17 mouse cellular contexts compared by ENCODE assay signal in the genomic region with DNA sequence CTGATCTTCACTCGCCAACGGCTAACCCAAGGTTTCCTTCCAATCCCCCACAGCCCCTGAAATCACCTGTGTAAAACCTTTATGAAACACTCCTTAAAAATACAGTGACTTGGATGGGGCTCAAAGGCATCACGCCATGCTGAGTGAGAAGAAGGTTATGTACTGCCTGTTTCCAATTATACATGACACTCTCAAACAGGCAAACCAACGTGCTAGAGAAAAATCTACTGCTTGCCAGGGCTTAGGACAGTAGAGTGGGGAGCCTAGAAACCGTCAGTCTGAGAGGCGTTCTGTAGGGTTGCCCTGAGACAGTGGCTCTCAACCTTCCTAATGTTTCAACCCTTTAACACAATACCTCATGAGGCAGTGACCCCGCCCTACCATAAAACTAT. TPM values are rescaled to one million over a fixed set of nuclear protein-coding genes. Genes with fewer than 3 reads are reported as not detected.
"Had no signal": no experiment of that assay in that cellular context is flagged by ENCODE, and none has a peak within 500 bp of the region (broad histone marks: within the 10 kb centered on the region; RNA-seq: fewer than 3 reads in every experiment).

No protein-coding gene starts in this region.

- H3K4me1 ChIP-seq: lung, embryonic 15.5 days; megakaryocyte, embryonic 14.5 days; midbrain, embryonic 13.5 days; midbrain, embryonic 15.5 days; neural tube, embryonic 12.5 days; stomach, embryonic 15.5 days had no signal

- H3K36me3 ChIP-seq: lung, embryonic 15.5 days; midbrain, embryonic 13.5 days; midbrain, embryonic 15.5 days; neural tube, embryonic 12.5 days; stomach, embryonic 15.5 days had no signal

- H3K4me3 ChIP-seq: lung, embryonic 15.5 days; megakaryocyte, embryonic 14.5 days; midbrain, embryonic 13.5 days; midbrain, embryonic 15.5 days; neural tube, embryonic 12.5 days; stomach, embryonic 15.5 days had no signal

- H3K9ac ChIP-seq: lung, embryonic 15.5 days; midbrain, embryonic 13.5 days; midbrain, embryonic 15.5 days; neural tube, embryonic 12.5 days; stomach, embryonic 15.5 days had no signal

- H3K27me3 ChIP-seq: lung, embryonic 15.5 days; megakaryocyte, embryonic 14.5 days; midbrain, embryonic 13.5 days; midbrain, embryonic 15.5 days; neural tube, embryonic 12.5 days; stomach, embryonic 15.5 days had no signal

- DNase-seq: lung, adult 2 months; lung, postnatal 14 days; lung, postnatal 36 days; right cerebral cortex, postnatal 14 days; thymus, adult 2 months; thymus, postnatal 25 days; thymus, postnatal 4 days had no signal

- ATAC-seq: lung, postnatal 0 days; midbrain, embryonic 13.5 days; midbrain, embryonic 15.5 days had no signal

- H3K9me3 ChIP-seq: lung, embryonic 15.5 days; megakaryocyte, embryonic 14.5 days; midbrain, embryonic 13.5 days; midbrain, embryonic 15.5 days; neural tube, embryonic 12.5 days; stomach, embryonic 15.5 days had no signal

- H3K27ac ChIP-seq: lung, embryonic 15.5 days; macrophage; midbrain, embryonic 13.5 days; midbrain, embryonic 15.5 days; neural tube, embryonic 12.5 days; stomach, embryonic 15.5 days; stomach, postnatal 0 days had no signal

- H3K4me2 ChIP-seq: lung, embryonic 15.5 days; midbrain, embryonic 11.5 days; midbrain, embryonic 13.5 days; midbrain, embryonic 15.5 days; neural tube, embryonic 12.5 days; stomach, embryonic 15.5 days had no signal

RNA-seq across cellular contexts. Expression of a gene that starts 19.8 kb away (rescaled TPM):
- polyA plus RNA-seq: lung, adult 2 months; lung, postnatal 0 days; macrophage had no signal
